Mouse (Mus musculus) adrenal gland, adult 2 months (tissue): ENCODE measurements around the gene Dhcr24. TPM values are rescaled to one million over a fixed set of nuclear protein-coding genes. Genes with fewer than 3 reads are reported as not detected.
A peak's percentile ranks its signal among the peaks of the same experiment; 100 is the strongest.

Experiments used
- DNase-seq: peaks from one replicate; pipeline ENCODE4 v3.0.0; 2021
- polyA plus RNA-seq: library from polyadenylated mRNA; depleted of rRNA; stranded (reverse); fragments of >200 nt; gene quantifications from 2 replicates; pipeline ENCODE4 v1.2.3, GENCODE M21; 2012
- total RNA-seq, 2 experiments: library from RNA; stranded (reverse); gene quantifications; 2 replicates each; pipeline ENCODE4 v1.2.3; 2021

Dhcr24 gene
- total and polyA plus RNA-seq, 3 experiments: 86.6 to 508 (median 366) TPM

DNA sequence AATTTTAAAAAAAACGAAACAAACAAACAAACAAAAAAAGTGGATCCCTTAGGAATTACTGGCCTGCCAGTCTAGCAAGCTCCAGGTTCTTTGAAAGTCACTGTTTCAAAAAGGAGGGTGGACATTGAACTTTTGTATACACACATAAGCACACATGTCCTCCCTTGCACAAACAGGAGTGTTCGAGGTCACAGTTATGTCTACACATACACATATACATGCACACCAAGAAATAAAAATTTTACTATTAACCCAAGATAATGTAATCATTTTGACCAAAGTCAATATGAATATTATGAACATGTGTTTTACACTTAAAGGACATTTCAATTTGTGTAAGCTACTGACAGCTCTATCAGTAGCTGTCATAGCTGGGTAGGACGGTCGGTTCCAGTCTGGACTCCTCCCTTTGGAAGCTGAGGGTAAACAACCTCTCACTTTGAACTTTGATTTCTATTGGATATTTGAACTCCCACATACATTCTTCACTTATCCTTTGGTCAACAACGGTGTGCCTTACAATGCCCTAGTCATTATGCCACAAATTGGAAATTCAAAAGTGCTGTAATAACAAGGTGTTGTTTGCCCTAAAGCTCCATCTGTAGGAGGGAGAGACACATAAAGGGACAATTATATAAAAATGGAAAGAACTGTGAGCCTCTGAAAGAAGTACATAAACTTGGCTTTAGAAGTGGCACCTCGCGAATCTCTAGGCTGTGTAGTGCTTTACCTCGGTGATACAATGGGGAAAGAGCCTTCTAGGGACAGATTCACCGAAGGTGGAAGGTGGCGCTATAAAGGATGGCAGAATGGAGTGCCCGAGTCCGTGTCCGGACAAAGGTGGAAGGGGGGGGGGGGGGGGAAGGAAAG is 1.3 kb upstream of the Dhcr24 start:
- DNase-seq: no peak

DNA sequence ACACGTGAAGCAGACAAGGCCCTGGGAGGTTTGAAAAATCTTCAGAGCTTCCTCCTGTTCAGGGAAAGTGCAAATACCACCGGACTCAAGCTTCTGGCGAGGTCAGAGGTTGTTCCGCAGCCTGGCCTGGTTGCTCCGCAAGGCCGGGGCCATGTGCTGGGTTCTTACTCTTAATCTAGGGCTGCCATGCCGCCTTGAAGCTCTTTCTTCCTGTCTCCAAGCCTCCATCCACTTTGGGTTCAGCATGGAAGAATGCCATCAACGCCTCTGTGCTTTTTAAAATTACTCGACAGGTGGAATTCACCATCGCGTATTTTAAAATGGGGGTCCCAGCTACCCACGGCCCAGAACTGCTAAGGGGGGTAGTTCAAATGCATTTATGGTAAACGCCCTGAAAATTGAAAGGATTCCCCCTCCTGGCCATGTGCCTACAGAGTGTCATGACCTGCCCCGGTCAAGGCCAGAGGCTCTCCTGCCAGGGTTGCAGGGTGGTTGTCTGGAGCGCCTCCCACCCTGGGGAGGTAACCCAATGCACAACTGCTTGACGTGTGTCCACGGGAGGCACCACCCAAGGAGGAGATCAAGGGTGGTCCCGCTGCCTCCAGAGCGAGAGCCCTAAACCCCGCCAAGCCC is 509 bp upstream of the Dhcr24 start:
- peak; percentile 17 for DNase-seq

- peak; percentile 24 for DNase-seq
Observed at GRCm38 (mm10) chr4:106562006-106562405, 1.2 kb downstream of the Dhcr24 start.

- no peak for DNase-seq
Observed at GRCm38 (mm10) chr4:106562837-106563790, 2.3 kb downstream of the Dhcr24 start.

- DNase-seq: no peak
Observed at GRCm38 (mm10) chr4:106564161-106564560, 3.3 kb downstream of the Dhcr24 start.

GRCm38 (mm10) chr4:106569680-106570079 is 8.8 kb downstream of the Dhcr24 start:
- no peak for DNase-seq

DNA sequence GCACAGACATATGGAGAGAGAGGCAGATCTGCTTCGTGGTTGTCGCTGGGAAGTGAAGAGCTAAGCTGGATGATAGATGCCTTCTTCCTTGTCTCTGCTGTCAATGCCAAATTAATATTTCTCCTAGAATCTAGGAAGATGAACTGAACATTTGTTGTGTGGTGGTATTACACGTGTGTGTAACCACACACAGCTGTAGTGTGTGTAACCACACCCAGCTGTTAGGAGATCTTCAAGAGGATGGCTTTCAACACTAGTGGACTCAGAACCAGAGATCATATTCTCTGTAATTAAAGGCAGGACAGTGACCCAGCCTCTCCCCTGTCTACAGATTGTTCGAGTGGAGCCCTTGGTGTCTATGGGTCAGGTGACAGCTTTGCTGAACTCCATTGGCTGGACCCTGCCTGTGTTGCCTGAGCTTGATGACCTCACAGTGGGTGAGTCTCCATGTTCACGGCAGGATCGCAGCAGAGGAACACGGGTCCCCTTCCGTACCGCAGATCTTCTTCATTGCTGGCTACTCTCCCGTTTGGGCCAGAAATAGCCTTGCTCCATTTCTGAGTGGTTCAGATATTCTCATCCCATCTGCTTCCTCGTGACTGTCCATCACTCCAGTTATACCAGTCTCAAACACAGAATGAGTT is 10.4 kb downstream of the Dhcr24 start:
- no peak for DNase-seq

DNA sequence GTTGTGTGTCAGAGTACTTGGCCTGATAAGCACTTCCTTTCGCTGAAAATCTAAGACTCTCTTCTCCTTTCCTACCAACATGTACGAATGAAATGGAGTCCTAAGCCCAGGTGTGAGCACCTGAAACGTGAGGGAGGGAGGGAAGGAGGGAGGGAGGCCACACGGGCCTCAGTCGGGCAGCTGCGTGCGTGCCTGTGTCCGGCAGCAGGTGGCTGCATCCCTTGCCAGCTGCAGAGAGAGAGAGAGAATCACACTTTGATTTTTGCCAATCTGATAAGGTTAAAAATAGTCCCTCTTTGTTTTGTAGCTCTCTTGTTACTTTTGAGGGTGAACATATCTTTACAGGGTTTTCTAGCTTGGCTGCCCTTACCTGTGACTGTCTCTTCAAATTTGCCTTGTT is 14.2 kb downstream of the Dhcr24 start:
- no peak for DNase-seq

GRCm38 (mm10) chr4:106577511-106577910 is 16.7 kb downstream of the Dhcr24 start:
- DNase-seq: no peak

GRCm38 (mm10) chr4:106581176-106581864 is 20.5 kb downstream of the Dhcr24 start:
- DNase-seq: no peak

GRCm38 (mm10) chr4:106581865-106582204 is 21.0 kb downstream of the Dhcr24 start:
- no peak for DNase-seq

DNA sequence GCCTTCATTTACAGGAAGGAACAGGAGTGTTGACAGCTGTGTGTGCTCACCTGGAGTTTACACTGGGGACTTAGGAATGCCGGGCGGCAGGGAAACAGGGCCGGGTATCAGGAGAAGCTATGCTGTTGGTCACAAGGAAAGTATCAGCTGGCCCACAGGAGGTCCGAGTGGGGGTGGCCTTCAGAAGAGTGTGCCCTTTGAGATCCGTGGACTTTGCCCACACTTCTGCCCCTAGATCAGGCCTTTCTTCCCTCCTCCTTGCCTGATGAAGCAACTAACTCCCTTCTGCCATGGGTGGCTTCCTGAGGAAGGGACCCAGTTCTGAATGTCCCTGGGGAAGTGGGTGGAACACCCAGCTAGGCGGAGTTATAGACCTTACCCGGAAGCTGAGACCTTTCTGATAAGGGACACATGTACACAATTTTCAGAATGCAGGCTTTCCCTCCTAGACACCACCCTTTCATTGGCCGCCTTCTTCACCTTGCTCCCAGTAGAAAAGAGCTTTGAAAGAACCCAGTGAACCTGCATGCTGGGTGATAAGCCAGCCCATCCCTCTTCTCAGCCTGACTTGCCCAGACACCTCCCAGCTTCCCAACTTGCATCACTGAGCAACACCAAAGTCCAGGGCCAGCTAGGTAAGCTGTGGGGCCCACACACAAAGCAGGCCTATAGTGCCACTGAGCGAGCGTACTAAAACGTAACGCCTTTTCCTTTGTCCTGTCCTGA is 21.8 kb downstream of the Dhcr24 start:
- DNase-seq: no peak

- DNase-seq: no peak
Observed at GRCm38 (mm10) chr4:106584665-106585064, 23.8 kb downstream of the Dhcr24 start.

GRCm38 (mm10) chr4:106587075-106587474 is 26.2 kb downstream of the Dhcr24 start:
- DNase-seq: no peak

- DNase-seq: no peak
Observed at GRCm38 (mm10) chr4:106590142-106590541, 29.3 kb downstream of the Dhcr24 start.

- DNase-seq: no peak
Observed at GRCm38 (mm10) chr4:106590871-106591270, 30.0 kb downstream of the Dhcr24 start.

DNA sequence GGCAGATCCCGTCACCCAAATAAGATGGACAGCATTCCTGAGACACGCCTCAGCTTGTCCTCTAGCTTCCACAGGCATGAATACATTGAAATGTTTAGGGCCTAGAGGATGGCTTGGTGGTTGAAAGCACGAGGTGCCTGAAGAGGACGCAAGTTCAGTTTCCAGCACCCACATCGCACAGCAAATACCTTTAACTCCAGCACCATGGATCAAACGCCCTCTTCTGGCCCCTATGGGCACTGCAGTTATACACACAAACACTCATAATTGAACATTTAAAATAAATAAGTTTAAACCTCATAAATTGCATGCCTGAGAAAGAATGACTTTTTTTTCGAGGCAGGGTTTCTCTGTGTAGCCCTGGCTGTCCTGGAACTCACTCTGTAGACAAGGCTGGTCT is 32.8 kb downstream of the Dhcr24 start:
- DNase-seq: no peak

DNA sequence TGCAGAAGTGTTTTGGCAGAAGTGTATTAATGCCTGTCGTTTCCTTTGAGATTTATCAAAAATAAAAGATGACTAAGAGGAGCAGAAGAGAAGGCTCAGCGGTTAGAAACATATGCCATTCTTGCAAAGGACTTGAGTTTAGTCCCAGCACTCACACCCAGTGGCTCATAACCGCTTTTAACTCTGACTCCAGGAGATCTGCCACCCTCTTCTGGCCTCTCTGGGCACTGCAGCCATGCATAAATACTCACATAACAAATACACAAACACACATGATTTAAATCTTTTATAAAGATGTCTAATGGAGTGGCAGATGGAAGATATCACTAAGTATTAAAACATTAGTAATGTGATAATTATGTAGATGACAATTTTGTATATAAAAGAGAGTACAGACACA is 35.4 kb downstream of the Dhcr24 start:
- no peak for DNase-seq

- no peak for DNase-seq
Observed at GRCm38 (mm10) chr4:106597055-106597454, 36.2 kb downstream of the Dhcr24 start.

DNA sequence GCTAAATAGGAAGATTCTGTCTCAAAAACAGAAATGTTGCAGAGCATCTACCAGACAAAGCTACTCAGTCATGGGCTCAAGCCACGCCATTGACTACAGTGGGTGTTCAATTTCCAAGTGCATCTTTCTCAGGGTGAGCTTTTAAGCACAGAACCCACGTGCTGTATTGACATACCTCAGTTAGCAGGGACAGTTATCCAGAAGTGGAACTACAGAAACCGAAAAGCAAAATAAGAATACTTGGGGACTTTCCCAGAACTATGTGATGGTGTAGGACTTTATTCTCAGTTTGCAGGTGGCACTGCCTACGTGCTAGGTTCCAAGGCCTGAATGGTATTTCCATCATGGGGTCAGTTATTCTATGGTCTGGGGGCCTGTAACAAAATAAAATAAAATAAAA is 36.9 kb downstream of the Dhcr24 start:
- DNase-seq: no peak

DNA sequence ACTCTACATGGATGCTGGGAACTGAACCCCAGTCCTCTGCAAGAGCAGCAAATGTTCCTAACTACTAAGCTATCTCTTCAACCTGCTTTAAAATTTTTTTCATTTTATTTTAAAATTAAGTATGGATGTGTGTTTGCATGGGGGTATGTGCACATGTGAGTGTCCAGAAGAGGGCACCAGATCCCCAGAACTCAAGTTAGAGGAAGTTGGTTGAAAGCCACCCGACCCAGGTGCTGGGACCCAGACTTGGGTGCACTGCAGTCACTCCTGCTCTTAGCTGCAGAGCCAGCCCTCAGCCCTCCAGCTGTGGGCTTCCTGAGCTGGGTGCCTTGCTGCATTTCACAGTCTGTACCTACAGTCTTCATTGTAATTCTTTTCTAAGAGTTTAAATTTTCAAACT is 38.6 kb downstream of the Dhcr24 start:
- no peak for DNase-seq
